Mouse (Mus musculus) neural tube, embryonic 11.5 days (tissue): ENCODE measurements around the gene Mfn1. TPM values are rescaled to one million over a fixed set of nuclear protein-coding genes. Genes with fewer than 3 reads are reported as not detected.

Experiments
- ATAC-seq: fragments of 200-750 bp; cut with Nextera tagmentation; 2 replicates; pipeline ENCODE4 v1.8.0; 2017; ENCODE audit warnings: moderate number of reproducible peaks, mild to moderate bottlenecking, moderate TSS enrichment, moderate library complexity; ENCODE audit not compliant: insufficient read depth, low FRiP score, low TSS enrichment
- DNase-seq: peaks from one replicate; pipeline ENCODE4 v3.0.0-alpha.2; 2015; ENCODE audit warnings: low spot score
- H3K27ac ChIP-seq: fragments of 300-500 bp; sonication (generic); 2 replicates; pipeline ENCODE4 v1.5.1; 2014; ENCODE audit warnings: low read depth, mild to moderate bottlenecking, low read length
- H3K27me3 ChIP-seq: fragments of 300-500 bp; sonication (generic); 2 replicates; pipeline ENCODE4 v1.6.1; 2014; ENCODE audit warnings: mild to moderate bottlenecking, low read length, mixed read lengths; ENCODE audit not compliant: control insufficient read depth, insufficient read depth
- H3K36me3 ChIP-seq: fragments of 300-500 bp; sonication (generic); 2 replicates; pipeline ENCODE4 v1.6.1; 2014; ENCODE audit warnings: mild to moderate bottlenecking, low read length, moderate library complexity, mixed read lengths; ENCODE audit not compliant: control insufficient read depth, insufficient read depth
- H3K4me1 ChIP-seq: fragments of 300-500 bp; sonication (generic); 2 replicates; pipeline ENCODE4 v1.6.1; 2014; ENCODE audit warnings: low read length, mixed read lengths; ENCODE audit not compliant: control insufficient read depth, insufficient read depth
- H3K4me2 ChIP-seq: fragments of 300-500 bp; sonication (generic); 2 replicates; pipeline ENCODE4 v1.6.1; 2014; ENCODE audit warnings: low read depth, mild to moderate bottlenecking, moderate library complexity
- H3K4me3 ChIP-seq: fragments of 300-500 bp; sonication (generic); 2 replicates; pipeline ENCODE4 v1.5.1; 2014; ENCODE audit warnings: low read depth, low read length
- H3K9ac ChIP-seq: fragments of 300-500 bp; sonication (generic); 2 replicates; pipeline ENCODE4 v1.6.1; 2014; ENCODE audit warnings: mild to moderate bottlenecking, low read length
- H3K9me3 ChIP-seq: fragments of 300-500 bp; sonication (generic); 2 replicates; pipeline ENCODE4 v1.6.1; 2016; ENCODE audit warnings: low read length; ENCODE audit not compliant: control insufficient read depth
- WGBS: fragments of 180-500 bp; shearing (Covaris S2); extraction: QIAGEN DNeasy Blood & Tissue Kit; methylation state at CpG from one replicate; pipeline ENCODE4 v1.1.7; 2014; 5-methylcytosine and 5-hydroxymethylcytosine counted together
- polyA plus RNA-seq: library from polyadenylated mRNA; unstranded; fragments of >200 nt; fragmentation: Nextera tagmentation; extraction: Ambion mirVana; gene quantifications from 2 replicates; pipeline ENCODE4 v1.2.1, GENCODE M21; 2014

Gene Mfn1
- 26.8 and 31.5 TPM in 2 replicates for polyA plus RNA-seq

- Histone ChIP-seq H3K36me3 (no peaks in the 10 kb centered on the region), H3K4me3 (peak within 1 kb of the TSS; percentile 83), H3K9ac (peak within 1 kb of the TSS; percentile 72), H3K4me1 (no peaks in the 10 kb centered on the region; the same call in 1 of the 2 replicates), H3K4me2 (peak within 1 kb of the TSS; percentile 63), H3K27ac (peak within 1 kb of the TSS; percentile 49; the same call in 1 of the 2 replicates), H3K9me3 (no peaks in the 10 kb centered on the region), H3K27me3 (no peaks in the 10 kb centered on the region)
- DNase-seq (peak; percentile 92), ATAC-seq (peak; percentile 100)
- 0% methylated on average over 47 of the region's 47 CpGs for whole genome bisulfite sequencing
Measured at GRCm38 (mm10) chr3:32529303-32529898, at the start of gene Mfn1. Gene Mfn1 (plus strand): TSS chr3:32529465.

DNA sequence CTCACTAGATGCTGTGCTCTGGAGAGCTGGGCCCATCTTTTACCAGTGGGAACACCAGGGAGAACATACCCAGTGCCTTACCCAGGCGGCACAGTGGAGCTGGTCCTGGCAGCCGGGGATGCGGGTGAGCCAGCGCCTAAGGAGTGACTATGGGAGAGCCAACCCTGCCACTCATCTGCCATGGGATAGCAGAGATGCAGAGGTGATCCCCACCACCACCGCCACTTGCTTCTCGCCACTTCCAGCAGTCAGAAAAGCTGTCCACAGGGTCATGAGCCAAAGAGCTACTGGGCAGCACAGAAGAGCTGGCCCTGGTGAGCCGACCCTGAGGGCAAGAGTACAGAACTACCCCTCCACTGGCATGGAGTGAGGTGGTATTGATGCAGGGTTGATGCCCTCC, 49.3 kb upstream of the Mfn1 start:
- DNase-seq (no peak), ATAC-seq (no peak)
- WGBS = 87% methylated on average over 7 of the region's 7 CpGs
- no peak overlapping the region for H3K9ac ChIP-seq
- H3K27ac ChIP-seq = no peak overlapping the region
- no peaks in the 10 kb centered on the region for H3K36me3 ChIP-seq
- no peak overlapping the region for H3K4me3 ChIP-seq
- no peak overlapping the region for H3K4me2 ChIP-seq
- no peaks in the 10 kb centered on the region for H3K4me1 ChIP-seq
- H3K27me3 ChIP-seq = no peaks in the 10 kb centered on the region
- no peaks in the 10 kb centered on the region for H3K9me3 ChIP-seq

GRCm38 (mm10) chr3:32483035-32483434, 46.2 kb upstream of the Mfn1 start:
- H3K4me1 ChIP-seq = no peaks in the 10 kb centered on the region
- ATAC-seq (no peak), DNase-seq (no peak)
- H3K9ac ChIP-seq = no peak overlapping the region
- H3K4me3 ChIP-seq = no peak overlapping the region
- no peak overlapping the region for H3K27ac ChIP-seq
- no peaks in the 10 kb centered on the region for H3K27me3 ChIP-seq
- no peaks in the 10 kb centered on the region for H3K36me3 ChIP-seq
- H3K4me2 ChIP-seq = no peak overlapping the region
- no peaks in the 10 kb centered on the region for H3K9me3 ChIP-seq
- 82% methylated on average over 3 of the region's 3 CpGs for WGBS

GRCm38 (mm10) chr3:32486543-32486942, 42.7 kb upstream of the Mfn1 start:
- no peak overlapping the region for H3K4me2 ChIP-seq

GRCm38 (mm10) chr3:32488172-32488571, 41.1 kb upstream of the Mfn1 start:
- H3K9me3 ChIP-seq = no peaks in the 10 kb centered on the region
- H3K9ac ChIP-seq = no peak overlapping the region
- H3K4me3 ChIP-seq = no peak overlapping the region
- H3K36me3 ChIP-seq = no peaks in the 10 kb centered on the region
- no peaks in the 10 kb centered on the region for H3K27me3 ChIP-seq
- no peak overlapping the region for H3K4me2 ChIP-seq
- ATAC-seq (no peak), DNase-seq (no peak)
- WGBS = 82% methylated on average over 6 of the region's 6 CpGs
- no peaks in the 10 kb centered on the region for H3K4me1 ChIP-seq
- H3K27ac ChIP-seq = no peak overlapping the region

More at GRCm38 (mm10) chr3:32486543-32486942, 42.7 kb upstream of the Mfn1 start:
- 88% methylated on average over 4 of the region's 4 CpGs for WGBS
- no peak overlapping the region for H3K27ac ChIP-seq
- H3K4me3 ChIP-seq = no peak overlapping the region
- no peak overlapping the region for H3K9ac ChIP-seq
- no peak for ATAC-seq
- H3K27me3 ChIP-seq = no peaks in the 10 kb centered on the region
- H3K9me3 ChIP-seq = no peaks in the 10 kb centered on the region
- H3K36me3 ChIP-seq = no peaks in the 10 kb centered on the region
- no peak for DNase-seq
- no peaks in the 10 kb centered on the region for H3K4me1 ChIP-seq

DNA sequence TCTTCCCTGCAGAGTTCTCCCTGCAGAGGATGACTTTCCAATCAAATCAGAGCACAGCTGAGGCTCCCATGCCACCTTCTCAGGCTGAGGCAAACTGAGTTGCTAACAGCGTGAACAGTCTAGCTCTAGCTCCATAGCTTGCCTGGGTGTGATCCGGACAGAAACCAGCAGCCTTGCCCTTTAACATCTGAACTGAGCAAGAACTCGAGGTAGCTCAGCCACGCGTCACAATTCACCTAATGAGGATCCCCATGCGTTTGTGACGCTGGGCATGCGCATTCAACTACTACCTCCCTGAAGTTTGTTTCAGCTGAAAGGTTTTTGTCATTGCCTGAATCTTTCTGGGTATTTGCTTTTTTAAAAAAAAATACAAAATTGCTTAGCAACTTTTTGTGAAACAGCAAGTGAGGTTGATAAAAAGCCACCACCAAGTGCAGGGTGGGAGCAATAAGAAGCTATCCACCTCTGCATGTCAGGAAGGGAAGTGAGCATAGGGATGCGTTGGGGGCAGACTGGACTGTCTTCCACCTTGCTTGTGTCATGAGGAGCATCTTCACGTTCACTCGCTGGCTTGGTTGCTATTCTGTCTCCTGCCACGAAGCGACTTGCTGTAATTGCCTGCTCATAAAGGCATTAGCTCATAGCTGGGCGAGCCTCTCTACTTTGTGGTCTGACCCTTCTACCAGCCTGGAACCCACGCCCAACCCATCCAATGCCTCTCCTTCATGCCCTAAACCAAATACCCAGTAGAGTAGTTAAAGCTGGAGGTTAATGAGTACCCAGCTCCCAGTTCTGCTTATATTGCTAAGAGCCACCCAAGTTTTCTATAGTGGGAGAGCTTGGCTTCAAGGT, 39.0 kb upstream of the Mfn1 start:
- H3K27me3 ChIP-seq = no peaks in the 10 kb centered on the region
- DNase-seq (no peak), ATAC-seq (no peak)

GRCm38 (mm10) chr3:32490928-32491315, 38.3 kb upstream of the Mfn1 start:
- H3K27me3 ChIP-seq = no peaks in the 10 kb centered on the region
- DNase-seq (no peak), ATAC-seq (no peak)
- H3K27ac ChIP-seq = no peak overlapping the region
- H3K4me2 ChIP-seq = no peak overlapping the region
- no peaks in the 10 kb centered on the region for H3K36me3 ChIP-seq
- no peak overlapping the region for H3K9ac ChIP-seq
- H3K9me3 ChIP-seq = no peaks in the 10 kb centered on the region
- H3K4me3 ChIP-seq = no peak overlapping the region
- H3K4me1 ChIP-seq = no peaks in the 10 kb centered on the region

More for the DNA sequence above, 39.0 kb upstream of the Mfn1 start:
- no peak overlapping the region for H3K9ac ChIP-seq
- 69% methylated on average over 15 of the region's 15 CpGs for WGBS
- no peak overlapping the region for H3K4me2 ChIP-seq
- H3K4me1 ChIP-seq = no peaks in the 10 kb centered on the region
- no peaks in the 10 kb centered on the region for H3K9me3 ChIP-seq
- no peaks in the 10 kb centered on the region for H3K36me3 ChIP-seq
- H3K4me3 ChIP-seq = no peak overlapping the region
- H3K27ac ChIP-seq = no peak overlapping the region

DNA sequence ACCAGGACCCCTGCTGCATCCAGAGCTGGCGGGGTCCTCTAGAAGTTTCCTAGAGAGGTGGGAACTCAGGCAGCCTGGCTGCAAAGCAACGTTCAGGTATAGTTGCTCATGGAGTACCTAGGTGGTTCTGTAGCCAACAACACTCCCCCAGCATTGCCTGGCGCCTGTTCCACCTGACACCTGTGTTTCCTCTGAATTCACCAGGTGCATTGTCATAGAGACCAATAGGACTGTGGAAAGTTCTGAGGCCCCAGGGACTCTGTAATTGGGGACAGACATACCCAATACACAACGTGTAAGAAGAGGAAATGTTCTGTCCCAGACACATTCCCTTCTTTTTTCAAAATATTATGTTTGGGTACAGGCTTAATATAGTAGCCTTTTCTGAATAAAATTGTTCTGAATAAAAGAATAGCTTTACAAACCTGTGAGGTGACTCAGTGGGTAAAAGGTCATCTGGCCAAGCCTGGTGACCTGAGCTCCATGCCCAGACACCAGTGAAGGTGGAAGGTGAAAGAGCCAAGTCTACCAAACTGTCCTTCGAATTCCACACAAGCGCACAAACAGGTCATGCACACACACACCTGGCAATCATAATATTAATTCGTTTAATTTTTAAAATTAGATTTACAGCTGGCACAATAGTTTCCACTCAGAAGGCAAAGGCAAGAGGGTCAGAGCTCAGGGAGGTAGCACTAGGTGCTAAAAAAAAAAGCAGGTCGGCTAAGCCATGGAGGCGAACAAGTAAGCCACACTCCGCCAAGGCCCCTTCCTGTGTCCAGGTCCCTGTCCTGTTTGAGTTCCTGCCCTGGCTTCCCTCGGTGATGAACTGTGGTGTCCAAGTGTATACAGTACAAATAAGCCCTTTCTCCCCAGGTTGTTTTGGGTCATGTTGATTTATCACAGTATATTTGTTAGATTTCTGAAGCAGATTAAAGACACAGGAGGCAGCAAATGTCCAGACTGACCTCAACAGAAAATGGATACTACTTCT, 36.9 kb upstream of the Mfn1 start, which contains the start of gene Kcnmb3:
Gene Kcnmb3, minus strand, starts transcription at position 135 of the 994 bp plus-strand sequence.
- no peak for ATAC-seq
- Histone ChIP-seq H3K36me3 (no peaks in the 10 kb centered on the region), H3K9ac (no peak within 1 kb of the TSS), H3K4me3 (no peak within 1 kb of the TSS), H3K4me2 (no peak within 1 kb of the TSS), H3K4me1 (no peaks in the 10 kb centered on the region), H3K27me3 (no peaks in the 10 kb centered on the region), H3K9me3 (no peaks in the 10 kb centered on the region), H3K27ac (no peak within 1 kb of the TSS)
- DNase-seq = no peak
- WGBS = 82% methylated on average over 11 of the region's 11 CpGs
